Mouse (Mus musculus) heart, embryonic 16.5 days (tissue): ENCODE measurements at regions not wholly inside any gene's neighbourhood (a gene's known extent, or its start where the extent isn't known, plus 50 kb on each side); places are given as distances from the start of the nearest gene placed in this dataset.
A peak's percentile ranks its signal among the peaks of the same experiment; 100 is the strongest.

Experiments
- ATAC-seq: fragments of 200-750 bp; cut with Nextera tagmentation; replicated peaks from 2 replicates; pipeline ENCODE4 v1.8.0; 2017; ENCODE audit warnings: moderate number of reproducible peaks; ENCODE audit not compliant: insufficient read depth, low FRiP score; ENCODE audit errors: extremely low read depth
- H3K27ac ChIP-seq: fragments of 300-500 bp; sonication (generic); 2 replicates; pipeline ENCODE4 v1.5.1; 2014; ENCODE audit warnings: mild to moderate bottlenecking, low read length, control low read depth, moderate library complexity
- H3K27me3 ChIP-seq: fragments of 300-500 bp; sonication (generic); 2 replicates; pipeline ENCODE4 v1.6.1; 2014; ENCODE audit warnings: low read length, mixed read lengths; ENCODE audit not compliant: control insufficient read depth, insufficient read depth
- H3K36me3 ChIP-seq: fragments of 300-500 bp; sonication (generic); 2 replicates; pipeline ENCODE4 v1.6.1; 2014; ENCODE audit not compliant: control insufficient read depth, insufficient read depth
- H3K4me1 ChIP-seq: fragments of 300-500 bp; sonication (generic); 2 replicates; pipeline ENCODE4 v1.6.1; 2014; ENCODE audit warnings: low read length, mixed read lengths; ENCODE audit not compliant: control insufficient read depth, insufficient read depth
- H3K4me2 ChIP-seq: fragments of 300-500 bp; sonication (generic); 2 replicates; pipeline ENCODE4 v1.6.1; 2014; ENCODE audit warnings: low read depth, mild to moderate bottlenecking, control low read depth, low read length
- H3K4me3 ChIP-seq: fragments of 300-500 bp; sonication (generic); 2 replicates; pipeline ENCODE4 v1.5.1; 2014; ENCODE audit warnings: mild to moderate bottlenecking, control low read depth, low read length
- H3K9ac ChIP-seq: fragments of 300-500 bp; sonication (generic); 2 replicates; pipeline ENCODE4 v1.6.1; 2014; ENCODE audit warnings: low read length, control low read depth
- H3K9me3 ChIP-seq: fragments of 300-500 bp; sonication (generic); replicated peaks from 2 replicates; pipeline ENCODE4 v1.6.1; 2016; ENCODE audit warnings: low read length; ENCODE audit not compliant: control insufficient read depth
- WGBS: fragments of 180-500 bp; shearing (Covaris S2); extraction: QIAGEN DNeasy Blood & Tissue Kit; methylation state at CpG from one replicate; pipeline ENCODE4 v1.1.7; 2014; 5-methylcytosine and 5-hydroxymethylcytosine counted together

- ATAC-seq = no peak
- no peak overlapping the region for H3K4me2 ChIP-seq
- H3K36me3 ChIP-seq = no peaks in the 10 kb centered on the region
- H3K27ac ChIP-seq = no peak overlapping the region
- no peaks in the 10 kb centered on the region for H3K27me3 ChIP-seq
- WGBS = 67% methylated on average over 5 of the region's 5 CpGs
- H3K9me3 ChIP-seq = no peaks in the 10 kb centered on the region
- no peak overlapping the region for H3K9ac ChIP-seq
- H3K4me1 ChIP-seq = peaks cover 5% of the 10 kb centered on the region; the same call in 1 of the 2 replicates
- no peak overlapping the region for H3K4me3 ChIP-seq
Observed at GRCm38 (mm10) chr2:79159336-79159735, 95.9 kb upstream of the Itga4 start.

GRCm38 (mm10) chr2:79172967-79173919, 82.0 kb upstream of the Itga4 start:
- Histone ChIP-seq H3K4me2 (no peak overlapping the region), H3K27ac (no peak overlapping the region), H3K4me3 (no peak overlapping the region), H3K36me3 (no peaks in the 10 kb centered on the region), H3K27me3 (no peaks in the 10 kb centered on the region), H3K9ac (no peak overlapping the region), H3K4me1 (0 out of 2 replicates have a peak, but pooled peaks cover 5% of the 10 kb centered on the region), H3K9me3 (no peaks in the 10 kb centered on the region)
- 59% methylated on average over 7 of the region's 7 CpGs for WGBS
- no peak for ATAC-seq

GRCm38 (mm10) chr2:79174282-79174681, 80.9 kb upstream of the Itga4 start:
- H3K9me3 ChIP-seq = no peaks in the 10 kb centered on the region
- no peak overlapping the region for H3K27ac ChIP-seq
- no peak overlapping the region for H3K4me3 ChIP-seq
- 89% methylated on average over 4 of the region's 4 CpGs for WGBS
- H3K36me3 ChIP-seq = no peaks in the 10 kb centered on the region
- no peaks in the 10 kb centered on the region for H3K27me3 ChIP-seq
- no peak for ATAC-seq
- H3K4me2 ChIP-seq = no peak overlapping the region
- no peak overlapping the region for H3K9ac ChIP-seq
- 0 out of 2 replicates have a peak, but pooled peaks cover 5% of the 10 kb centered on the region for H3K4me1 ChIP-seq

GRCm38 (mm10) chr2:79180782-79181181, 74.4 kb upstream of the Itga4 start:
- H3K4me3 ChIP-seq = no peak overlapping the region
- 0 out of 2 replicates have a peak overlapping the region, but pooled peaks have one; percentile 17 for H3K4me2 ChIP-seq
- no peaks in the 10 kb centered on the region for H3K27me3 ChIP-seq
- H3K9me3 ChIP-seq = no peaks in the 10 kb centered on the region
- H3K36me3 ChIP-seq = no peaks in the 10 kb centered on the region
- ATAC-seq = no peak
- no peaks in the 10 kb centered on the region for H3K4me1 ChIP-seq
- no peak overlapping the region for H3K27ac ChIP-seq
- 58% methylated on average over 7 of the region's 7 CpGs for WGBS
- no peak overlapping the region for H3K9ac ChIP-seq

GRCm38 (mm10) chr2:79183034-79183630, 72.1 kb upstream of the Itga4 start:
- no peak for ATAC-seq
- WGBS = 80% methylated on average over 7 of the region's 7 CpGs
- H3K9me3 ChIP-seq = no peaks in the 10 kb centered on the region
- H3K9ac ChIP-seq = no peak overlapping the region
- H3K36me3 ChIP-seq = no peaks in the 10 kb centered on the region
- no peak overlapping the region for H3K27ac ChIP-seq
- H3K4me3 ChIP-seq = no peak overlapping the region
- H3K4me2 ChIP-seq = no peak overlapping the region
- no peaks in the 10 kb centered on the region for H3K4me1 ChIP-seq
- H3K27me3 ChIP-seq = no peaks in the 10 kb centered on the region

- Histone ChIP-seq H3K9me3 (no peaks in the 10 kb centered on the region), H3K4me2 (no peak overlapping the region), H3K4me1 (no peaks in the 10 kb centered on the region), H3K27me3 (no peaks in the 10 kb centered on the region), H3K9ac (no peak overlapping the region), H3K27ac (peak overlapping the region; percentile 6; the same call in 1 of the 2 replicates), H3K36me3 (no peaks in the 10 kb centered on the region), H3K4me3 (no peak overlapping the region)
- no peak for ATAC-seq
- WGBS = 87% methylated on average over 11 of the region's 11 CpGs
Observed at GRCm38 (mm10) chr2:79185234-79186101, 69.8 kb upstream of the Itga4 start.

- Histone ChIP-seq H3K9me3 (no peaks in the 10 kb centered on the region), H3K9ac (no peak overlapping the region), H3K4me3 (no peak overlapping the region), H3K4me2 (no peak overlapping the region), H3K27ac (no peak overlapping the region), H3K36me3 (no peaks in the 10 kb centered on the region), H3K27me3 (no peaks in the 10 kb centered on the region), H3K4me1 (no peaks in the 10 kb centered on the region)
- WGBS = 88% methylated on average over 7 of the region's 7 CpGs
- ATAC-seq = no peak
Observed at GRCm38 (mm10) chr2:79186878-79187277, 68.3 kb upstream of the Itga4 start.

GRCm38 (mm10) chr2:79188511-79189193, 66.6 kb upstream of the Itga4 start:
- Histone ChIP-seq H3K4me1 (no peaks in the 10 kb centered on the region), H3K9me3 (no peaks in the 10 kb centered on the region)
- WGBS = 85% methylated on average over 6 of the region's 6 CpGs

More at GRCm38 (mm10) chr2:79188511-79189193, 66.6 kb upstream of the Itga4 start:
- Histone ChIP-seq H3K36me3 (no peaks in the 10 kb centered on the region), H3K4me3 (no peak overlapping the region), H3K27me3 (no peaks in the 10 kb centered on the region), H3K4me2 (no peak overlapping the region), H3K9ac (no peak overlapping the region), H3K27ac (no peak overlapping the region)
- ATAC-seq = no peak
